Mouse (Mus musculus) G1E (cell line): Measurements from ENCODE around the gene Olfr1396. TPM values are rescaled to one million over a fixed set of nuclear protein-coding genes. Genes with fewer than 3 reads are reported as not detected.

Experiments
- ATAC-seq: 2 replicates; pipeline ENCODE4 v1.8.0; 2016; ENCODE audit warnings: mild to moderate bottlenecking; ENCODE audit not compliant: insufficient number of reproducible peaks, poor library complexity, low FRiP score, severe bottlenecking; ENCODE audit errors: extremely low read depth
- DNase-seq: peaks from one replicate; pipeline ENCODE4 v3.0.0; 2012; ENCODE audit warnings: low spot score
- H3K27me3 ChIP-seq: 2 replicates; pipeline ENCODE4 v1.6.1; 2012; ENCODE audit warnings: mild to moderate bottlenecking, low read length, inconsistent platforms; ENCODE audit not compliant: insufficient read depth
- H3K36me3 ChIP-seq: replicated peaks from 2 replicates; pipeline ENCODE3; 2012; ENCODE audit warnings: mild to moderate bottlenecking, inconsistent platforms
- H3K4me1 ChIP-seq: 2 replicates; pipeline ENCODE4 v1.6.1; 2012; ENCODE audit warnings: low read depth, low read length, inconsistent platforms, mixed read lengths; ENCODE audit not compliant: insufficient read depth
- H3K4me3 ChIP-seq: 2 replicates; pipeline ENCODE4 v1.5.1; 2012; ENCODE audit warnings: low read depth, mild to moderate bottlenecking, inconsistent platforms, low read length, moderate library complexity, mixed read lengths
- H3K9me3 ChIP-seq: replicated peaks from 2 replicates; pipeline ENCODE4 v1.6.1; 2012; ENCODE audit warnings: inconsistent platforms
- CTCF ChIP-seq: IDR thresholded peaks from 2 replicates; pipeline ENCODE4 v1.5.1; 2012; ENCODE audit warnings: low read depth, low read length, inconsistent platforms, mixed read lengths
- GATA1 ChIP-seq: IDR thresholded peaks from 2 replicates; pipeline ENCODE4 v1.6.1; 2012; ENCODE audit warnings: borderline replicate concordance, low read length, inconsistent platforms, mixed read lengths
- GATA2 ChIP-seq: IDR thresholded peaks from 2 replicates; pipeline ENCODE4 v1.6.1; 2012; ENCODE audit warnings: low read depth, low read length, inconsistent platforms, borderline replicate concordance
- POLR2AphosphoS5 ChIP-seq: IDR thresholded peaks from 2 replicates; pipeline ENCODE4 v1.6.1; 2012; ENCODE audit warnings: low read depth, low read length, inconsistent platforms; ENCODE audit not compliant: insufficient replicate concordance
- TAL1 ChIP-seq: conservative IDR thresholded peaks from 2 replicates; pipeline ENCODE4 v1.6.1; 2012; ENCODE audit warnings: low read depth, low read length, inconsistent platforms, mixed read lengths
- polyA plus RNA-seq: library from polyadenylated mRNA; stranded (reverse); fragments of >175 nt; gene quantifications from 2 replicates; pipeline ENCODE4 v1.2.3, GENCODE M21; 2012
- total RNA-seq, 2 experiments: library from RNA; stranded (forward) in 1 of 2; stranded (reverse) in 1 of 2; fragments of 200-1000 nt in 1 of 2; fragments of >200 nt in 1 of 2; fragmentation: Nextera tagmentation in 1 of 2; gene quantifications; 2 replicates each; pipeline ENCODE4 v1.2.3; 2014 to 2017

Gene Olfr1396
- total and polyA plus RNA-seq, 3 experiments, result 0.11 TPM; not detected in 2

DNA sequence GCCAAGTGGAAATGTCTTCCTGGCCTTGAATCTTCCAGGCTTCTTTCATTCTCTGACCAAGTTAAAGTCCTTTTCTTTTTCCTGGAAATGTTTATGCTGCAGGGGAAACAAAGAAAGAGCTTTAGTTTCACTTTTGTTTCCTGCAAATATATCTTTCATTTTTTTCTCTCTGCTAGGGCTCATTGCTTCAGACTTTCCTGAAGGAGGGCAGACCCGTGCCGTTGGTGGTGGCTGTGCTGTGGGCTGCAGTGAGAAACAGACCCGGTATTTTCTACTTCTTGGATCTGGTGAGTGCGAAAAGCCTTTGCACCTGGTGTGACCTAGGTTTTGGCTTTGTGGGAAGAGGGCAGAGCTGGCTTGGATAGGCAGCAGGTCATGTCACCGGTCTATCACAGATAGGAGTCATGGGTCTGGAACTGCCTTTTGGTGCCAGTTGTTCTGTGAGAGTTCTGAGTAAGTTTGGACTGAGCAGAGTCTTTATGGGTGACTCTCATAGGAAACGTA, 27.8 kb downstream of the Olfr1396 start:
- H3K4me1 ChIP-seq, result peaks cover 90% of the 10 kb centered on the region
- peak overlapping the region; percentile 63 for H3K4me3 ChIP-seq
- no peak for ATAC-seq
- no peaks in the 10 kb centered on the region for H3K9me3 ChIP-seq
- DNase-seq, result no peak
- H3K27me3 ChIP-seq, result no peaks in the 10 kb centered on the region
- TF ChIP-seq TAL1, result no peak
- peaks cover 4% of the 10 kb centered on the region for H3K36me3 ChIP-seq

GRCm38 (mm10) chr11:49084875-49085274, 29.8 kb downstream of the Olfr1396 start:
- DNase-seq (no peak), ATAC-seq (no peak)
- no peaks in the 10 kb centered on the region for H3K9me3 ChIP-seq
- no peaks in the 10 kb centered on the region for H3K36me3 ChIP-seq
- H3K27me3 ChIP-seq, result no peaks in the 10 kb centered on the region
- TF ChIP-seq CTCF (no peak), TAL1 (no peak), GATA2 (no peak), POLR2AphosphoS5 (no peak), GATA1 (no peak)
- no peak overlapping the region; the same call in 1 of the 2 replicates for H3K4me3 ChIP-seq
- H3K4me1 ChIP-seq, result peaks cover 86% of the 10 kb centered on the region

DNA sequence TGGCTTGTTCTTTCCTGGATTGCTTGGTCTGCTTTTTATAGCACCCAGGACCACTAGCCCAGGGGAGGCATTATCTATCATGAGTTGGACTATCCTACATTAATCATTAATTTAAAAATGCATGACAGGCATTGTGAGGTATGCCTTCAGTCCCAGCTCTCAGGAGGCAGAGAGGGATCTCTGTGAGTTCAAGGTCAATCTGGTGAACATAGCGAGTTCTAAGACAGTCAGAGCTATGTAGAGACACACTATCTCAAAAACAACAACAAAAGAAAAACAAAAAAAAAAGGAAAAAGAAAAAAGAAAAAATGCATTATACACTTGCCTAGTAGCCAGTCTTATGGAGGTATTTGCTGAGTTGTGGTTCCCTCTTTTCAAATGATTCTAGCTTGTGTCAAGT, 30.3 kb downstream of the Olfr1396 start:
- Histone ChIP-seq H3K9me3 (no peaks in the 10 kb centered on the region), H3K36me3 (no peaks in the 10 kb centered on the region), H3K4me1 (peaks cover 88% of the 10 kb centered on the region), H3K4me3 (peak overlapping the region; percentile 1; the same call in 1 of the 2 replicates), H3K27me3 (no peaks in the 10 kb centered on the region)
- ATAC-seq (no peak), DNase-seq (no peak)
- no peak for TF ChIP-seq GATA1
- no peak for TF ChIP-seq TAL1
- TF ChIP-seq CTCF, result no peak
- TF ChIP-seq GATA2, result no peak
- no peak for TF ChIP-seq POLR2AphosphoS5

DNA sequence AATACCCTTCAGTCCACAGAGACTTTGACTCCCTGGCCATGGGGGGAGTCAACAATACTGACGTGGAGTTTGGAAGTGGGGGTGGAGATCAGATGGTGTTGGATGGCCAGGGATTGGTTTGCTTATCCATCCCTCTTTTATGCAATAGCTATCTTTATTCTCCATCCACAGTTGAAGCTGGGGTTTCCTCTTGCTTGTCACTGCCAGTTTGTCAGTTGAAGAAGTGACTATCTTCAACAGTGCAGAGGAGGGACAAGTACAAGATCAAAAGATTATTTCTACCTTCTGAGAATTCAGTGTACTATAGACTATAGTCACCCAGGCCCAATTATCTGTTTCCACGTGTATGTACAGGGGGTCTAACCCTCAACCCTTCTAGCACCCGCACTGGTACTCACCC, 30.9 kb downstream of the Olfr1396 start:
- DNase-seq, result peak; percentile 51
- peak; percentile 69 for ATAC-seq
- Histone ChIP-seq H3K36me3 (no peaks in the 10 kb centered on the region), H3K9me3 (no peaks in the 10 kb centered on the region), H3K4me3 (peak overlapping the region; percentile 1; the same call in 1 of the 2 replicates), H3K27me3 (no peaks in the 10 kb centered on the region), H3K4me1 (peaks cover 82% of the 10 kb centered on the region)
- TF ChIP-seq GATA2 (no peak), TAL1 (peak; percentile 45; the same call in 1 of the 2 replicates), POLR2AphosphoS5 (no peak), GATA1 (no peak), CTCF (no peak)

DNA sequence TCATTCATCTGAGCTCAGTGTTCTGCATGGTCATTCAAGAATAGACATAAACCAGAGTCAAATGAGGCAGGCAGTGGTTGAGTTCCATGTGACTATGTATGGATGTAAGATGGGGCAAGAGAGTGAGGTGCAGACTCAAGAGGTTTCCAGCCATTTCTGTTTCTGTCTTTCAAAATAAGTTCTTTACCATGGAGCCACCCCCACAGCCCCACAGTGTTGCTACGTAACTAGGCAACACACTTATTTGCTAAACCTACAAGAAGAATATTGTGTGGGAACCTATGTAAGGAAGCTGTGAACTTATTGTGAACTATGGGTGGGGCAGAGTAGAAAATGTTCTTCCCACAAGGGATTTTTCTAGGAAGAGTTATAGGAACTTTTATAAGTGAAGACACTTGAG, 31.5 kb downstream of the Olfr1396 start:
- DNase-seq (no peak), ATAC-seq (no peak)
- Histone ChIP-seq H3K4me1 (peaks cover 76% of the 10 kb centered on the region), H3K9me3 (no peaks in the 10 kb centered on the region), H3K27me3 (no peaks in the 10 kb centered on the region), H3K4me3 (no peak overlapping the region; the same call in 1 of the 2 replicates), H3K36me3 (no peaks in the 10 kb centered on the region)
- no peak for TF ChIP-seq GATA2
- TF ChIP-seq POLR2AphosphoS5, result no peak
- TF ChIP-seq CTCF, result no peak
- TF ChIP-seq TAL1, result no peak
- TF ChIP-seq GATA1, result no peak

DNA sequence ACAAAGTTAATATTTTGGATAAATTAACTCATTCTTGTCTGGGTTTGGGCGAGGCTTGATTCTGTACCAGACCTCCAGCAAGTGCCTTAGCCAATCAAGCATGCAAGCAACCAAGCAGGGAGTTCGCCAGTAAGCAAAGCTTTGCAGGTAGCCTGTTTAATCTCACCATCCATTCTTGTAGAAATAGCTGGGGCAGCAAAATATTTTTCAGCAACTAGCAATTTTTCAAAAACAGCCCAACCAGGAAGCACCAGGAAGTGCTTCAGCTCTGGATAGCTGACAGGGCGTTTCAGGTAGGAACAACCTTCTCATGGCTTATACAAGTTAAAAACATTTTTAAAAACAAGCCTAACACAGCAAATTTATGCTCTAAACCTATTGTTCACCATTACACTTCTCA, 32.8 kb downstream of the Olfr1396 start:
- H3K4me1 ChIP-seq, result peaks cover 69% of the 10 kb centered on the region
- DNase-seq (no peak), ATAC-seq (no peak)
- H3K9me3 ChIP-seq, result no peaks in the 10 kb centered on the region
- H3K4me3 ChIP-seq, result no peak overlapping the region; the same call in 1 of the 2 replicates
- TF ChIP-seq CTCF (no peak), GATA2 (no peak), TAL1 (no peak)
- H3K36me3 ChIP-seq, result no peaks in the 10 kb centered on the region
- H3K27me3 ChIP-seq, result no peaks in the 10 kb centered on the region

DNA sequence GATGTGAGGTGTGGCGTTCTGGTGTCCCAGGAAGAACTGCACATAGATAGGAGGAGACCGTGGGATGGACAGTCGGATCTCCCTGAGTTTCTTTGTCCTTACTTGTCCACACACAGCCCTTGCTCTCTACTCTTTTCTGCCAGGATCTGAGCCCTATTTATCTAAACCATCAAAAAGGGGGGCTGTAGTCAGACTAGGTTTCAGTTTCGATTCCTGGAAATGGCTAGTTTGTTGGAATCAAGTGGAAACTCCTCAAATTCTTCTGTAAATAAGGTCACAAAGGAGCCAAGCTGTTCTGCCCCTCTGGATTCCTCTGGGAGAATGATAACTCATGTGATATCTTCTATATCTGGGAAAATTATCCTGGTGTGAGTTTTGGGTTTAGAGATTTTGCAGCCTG, 33.3 kb downstream of the Olfr1396 start:
- H3K9me3 ChIP-seq, result no peaks in the 10 kb centered on the region
- ATAC-seq, result no peak
- H3K4me1 ChIP-seq, result peaks cover 67% of the 10 kb centered on the region
- no peaks in the 10 kb centered on the region for H3K27me3 ChIP-seq
- TF ChIP-seq TAL1 (no peak), GATA1 (no peak), GATA2 (no peak), CTCF (no peak), POLR2AphosphoS5 (no peak)
- no peak for DNase-seq
- H3K4me3 ChIP-seq, result peak overlapping the region; percentile 52; the same call in 1 of the 2 replicates
- H3K36me3 ChIP-seq, result no peaks in the 10 kb centered on the region
